Mouse (Mus musculus) right cerebral cortex, adult 2 months (tissue): ENCODE data around the gene Zc3hav1l.

ENCODE experiments used
- DNase-seq, 2 experiments: peaks; one replicate each; pipeline ENCODE4 v3.0.0; 2021 to 2022; ENCODE audit warnings: low spot score in 2 of 2

Zc3hav1l gene

DNA sequence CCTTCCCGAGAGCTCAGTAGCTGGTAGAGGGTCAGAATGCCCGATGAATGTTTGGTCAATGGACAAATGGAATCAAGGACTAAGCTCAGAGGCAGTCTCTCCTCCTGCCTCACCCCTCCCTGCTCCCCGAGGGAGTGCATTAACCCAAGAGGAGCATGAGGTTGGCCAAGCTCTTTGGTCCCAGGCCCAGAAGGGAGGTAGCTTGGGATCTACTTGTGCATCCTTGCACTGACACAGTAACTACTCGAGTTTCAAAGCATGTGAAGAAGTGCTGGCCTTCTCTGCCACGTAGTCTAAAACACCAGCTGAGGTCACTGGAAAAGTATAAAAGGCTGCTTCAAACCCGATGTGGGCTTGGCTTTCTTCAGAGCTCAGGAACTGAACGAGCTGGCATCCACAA lies 34.6 kb downstream of the Zc3hav1l start:
- DNase-seq = no peak

- peak; percentile 72 to 77 for DNase-seq
Measured at GRCm38 (mm10) chr6:38263393-38264159, 35.5 kb downstream of the Zc3hav1l start.

DNA sequence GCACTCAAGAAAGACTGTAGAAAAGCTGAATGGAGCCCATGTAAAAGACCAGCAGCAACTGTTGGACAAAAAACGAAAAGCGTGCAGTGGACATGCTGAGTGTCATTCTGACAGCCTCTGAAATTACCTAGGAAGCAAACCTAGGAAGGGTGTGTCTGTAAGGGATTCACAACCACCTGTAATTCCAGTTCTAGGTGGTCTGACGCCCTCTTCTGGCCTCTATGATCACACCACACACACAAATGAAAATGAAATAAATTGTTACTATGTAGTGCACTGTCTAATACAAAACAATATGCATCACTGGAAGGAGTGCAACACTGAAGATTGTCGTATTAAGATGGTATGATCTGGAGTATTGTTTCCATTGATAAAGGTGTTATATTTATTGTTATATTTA lies 37.2 kb downstream of the Zc3hav1l start:
- no peak for DNase-seq

GRCm38 (mm10) chr6:38257506-38257905 lies 41.6 kb downstream of the Zc3hav1l start:
- no peak for DNase-seq

GRCm38 (mm10) chr6:38256793-38257192 lies 42.3 kb downstream of the Zc3hav1l start:
- no peak for DNase-seq

GRCm38 (mm10) chr6:38255794-38256193 lies 43.3 kb downstream of the Zc3hav1l start:
- DNase-seq = no peak

DNA sequence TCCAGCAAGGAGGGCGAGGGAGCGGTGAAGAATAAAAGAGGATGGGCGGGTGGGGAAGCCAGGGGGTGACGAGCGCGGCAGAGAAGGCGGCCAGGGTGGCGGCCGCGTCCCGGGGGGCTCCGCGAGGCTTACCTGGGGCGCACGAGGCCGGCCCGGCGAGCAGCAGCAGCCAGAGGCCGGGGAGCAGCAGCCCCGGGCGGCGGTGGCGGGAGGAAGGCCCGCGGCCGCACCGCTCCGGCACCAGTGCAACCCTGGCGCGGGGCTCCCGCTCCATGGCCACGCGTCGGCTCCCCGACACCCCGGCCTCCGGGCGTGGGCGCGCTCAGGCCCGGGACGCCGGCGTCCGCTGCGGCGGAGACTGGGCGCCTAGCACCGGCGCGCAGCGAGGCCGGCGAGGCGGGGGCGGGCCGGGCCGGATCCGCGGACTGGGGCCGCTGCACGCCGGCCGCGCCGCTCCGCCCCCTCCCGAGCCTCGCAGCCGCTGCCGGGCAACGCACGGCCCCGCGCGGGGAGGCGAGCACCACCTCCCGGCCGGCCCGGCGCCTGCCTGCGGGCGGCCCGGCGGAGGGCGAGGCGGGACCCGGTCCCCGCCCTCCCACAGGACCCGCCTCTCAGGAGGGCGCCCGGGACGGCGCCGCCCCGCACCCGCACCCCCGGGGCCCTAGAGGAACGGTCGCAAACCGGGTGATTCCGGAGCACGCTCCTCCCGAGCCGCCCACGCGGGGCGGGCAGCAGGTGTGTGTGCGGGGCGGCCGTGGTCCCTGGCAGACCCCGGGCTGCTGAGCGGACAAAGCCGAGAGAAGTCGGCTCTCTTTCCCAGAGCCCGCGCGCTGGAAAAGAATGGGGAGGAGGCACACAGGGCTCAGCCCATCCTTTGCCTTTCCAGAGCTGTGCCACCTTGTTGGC lies 45.1 kb downstream of the Zc3hav1l start, which contains the start of gene D630045J12Rik:
D630045J12Rik (minus strand) TSS at position 274 of the 906 bp plus-strand sequence.
- peak; percentile 45 to 46 for DNase-seq

DNA sequence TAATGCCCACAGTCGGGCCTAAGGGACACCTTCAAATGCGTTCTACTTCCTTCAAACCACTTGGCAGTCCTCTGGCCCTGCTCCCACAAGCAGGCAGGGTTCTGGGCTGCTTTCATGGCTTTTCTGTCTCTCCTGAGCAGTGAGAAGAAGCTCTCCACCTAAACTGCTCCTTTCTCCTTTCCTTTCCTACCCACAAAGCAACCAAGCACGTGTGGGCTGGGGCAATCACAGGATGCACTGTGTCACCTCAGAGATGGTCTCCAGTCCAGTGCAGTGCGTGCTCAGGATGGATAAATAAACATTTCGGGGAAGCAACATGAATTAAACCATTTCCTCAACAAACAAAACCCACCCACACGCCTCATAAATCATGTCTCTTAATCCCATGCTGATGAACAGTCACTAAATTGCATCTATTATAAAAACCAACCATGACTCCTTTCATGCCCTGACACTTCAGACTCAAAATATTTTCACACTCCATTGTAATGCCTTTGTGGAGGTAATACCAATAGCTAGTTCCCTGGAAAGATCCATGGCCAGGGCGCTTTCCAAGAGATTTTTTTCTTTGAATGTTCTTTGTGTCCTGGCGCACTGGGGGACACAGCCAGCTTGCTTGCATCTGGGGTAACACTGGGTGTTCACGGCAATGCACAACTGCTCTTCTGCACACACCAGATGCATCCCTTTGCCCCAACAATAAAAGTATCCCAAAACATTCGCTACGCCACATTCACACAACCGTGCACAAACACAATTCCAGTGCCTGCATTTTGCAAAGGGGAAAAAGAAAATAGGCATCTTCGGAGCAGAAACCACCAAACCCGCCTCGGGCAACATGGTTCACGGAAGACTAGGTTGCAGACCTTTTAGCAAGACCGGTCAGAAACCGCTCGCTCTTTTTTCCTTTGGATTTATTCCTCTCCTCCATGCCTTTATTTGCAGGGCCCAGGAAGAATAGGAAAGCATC lies 46.0 kb downstream of the Zc3hav1l start:
- DNase-seq = no peak

DNA sequence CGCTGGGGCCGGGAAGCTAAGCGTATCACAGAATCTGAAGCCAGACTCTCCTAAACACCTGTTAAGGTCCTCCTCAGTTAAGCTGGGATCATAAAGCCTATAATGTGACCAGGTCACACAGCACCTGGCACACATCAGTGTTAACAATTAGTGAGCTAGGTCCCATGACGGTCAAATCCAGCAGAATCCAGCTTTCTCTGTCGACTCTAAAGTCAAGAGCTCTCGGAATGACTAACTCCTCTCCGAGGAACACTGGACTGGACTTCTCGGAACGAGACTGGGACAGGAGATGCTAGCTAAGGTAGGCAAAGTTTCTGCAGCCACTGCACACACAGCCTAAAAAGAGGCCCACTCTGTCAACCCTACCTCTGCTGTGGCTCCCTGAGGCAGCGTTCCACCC lies 46.9 kb downstream of the Zc3hav1l start:
- DNase-seq = no peak

- no peak for DNase-seq
Measured at GRCm38 (mm10) chr6:38251464-38251863, 47.6 kb downstream of the Zc3hav1l start.

DNA sequence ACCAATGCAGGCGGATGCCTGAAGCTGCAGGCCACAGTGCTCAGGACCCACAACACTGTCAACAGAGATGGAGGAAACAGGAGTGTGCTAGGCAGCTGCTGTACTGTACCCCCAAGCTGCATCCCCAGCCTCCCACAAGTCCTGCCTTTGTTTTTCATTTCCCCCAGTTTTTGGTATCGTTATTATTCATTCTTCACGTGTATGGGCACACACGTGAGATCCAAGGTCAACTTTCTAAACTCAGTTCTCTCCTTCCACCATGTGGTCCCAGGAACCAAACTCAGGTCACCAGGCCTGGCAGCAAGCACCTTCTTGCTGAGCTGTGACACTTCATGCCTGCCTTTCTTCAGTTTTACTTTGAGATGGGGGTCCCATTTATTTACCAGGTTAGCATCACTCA lies 51.7 kb downstream of the Zc3hav1l start:
- no peak for DNase-seq

DNA sequence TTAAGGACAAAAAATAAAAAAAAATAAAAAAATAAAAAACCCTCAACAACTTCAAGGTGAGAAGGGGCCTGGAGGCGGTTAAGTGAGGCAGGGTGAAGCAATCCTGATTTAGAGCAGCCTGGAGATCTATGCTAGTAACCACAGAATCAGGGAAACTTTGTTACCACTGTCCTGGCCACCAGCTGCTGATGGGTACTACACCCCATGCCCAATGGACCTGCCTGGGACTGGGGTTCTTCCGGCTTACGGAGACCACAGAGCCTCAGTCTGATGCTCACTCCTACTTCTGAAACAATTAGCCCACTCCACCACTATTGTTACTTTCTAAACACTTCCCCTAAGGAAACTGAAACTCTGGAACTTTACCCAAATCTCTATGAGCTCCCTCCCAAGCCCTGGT lies 54.3 kb downstream of the Zc3hav1l start:
- DNase-seq = no peak

GRCm38 (mm10) chr6:38244167-38244566 lies 54.9 kb downstream of the Zc3hav1l start:
- no peak for DNase-seq

DNA sequence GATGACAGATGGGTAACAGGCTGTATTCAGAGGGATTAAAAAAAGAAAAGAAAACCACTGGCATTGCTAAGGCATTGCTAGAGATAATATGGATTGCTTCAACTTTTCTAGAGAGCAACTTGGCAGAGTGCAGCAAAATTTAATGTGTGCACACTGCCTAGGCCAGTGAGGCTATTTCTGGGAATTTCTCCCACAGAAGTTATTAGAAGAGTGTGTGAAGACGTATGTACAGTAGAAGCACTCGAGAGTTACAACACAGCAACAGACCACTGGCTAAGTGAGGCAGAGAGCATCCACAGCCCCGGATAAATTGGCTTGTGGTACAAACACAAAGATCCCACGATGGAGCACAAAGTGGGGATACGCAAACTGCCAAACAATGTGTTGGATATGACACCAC lies 56.2 kb downstream of the Zc3hav1l start:
- no peak for DNase-seq

GRCm38 (mm10) chr6:38242295-38242830 lies 56.7 kb downstream of the Zc3hav1l start:
- DNase-seq = no peak

GRCm38 (mm10) chr6:38241508-38241907 lies 57.6 kb downstream of the Zc3hav1l start:
- DNase-seq = no peak

GRCm38 (mm10) chr6:38240618-38241017 lies 58.4 kb downstream of the Zc3hav1l start:
- peak; percentile 74 for DNase-seq

DNA sequence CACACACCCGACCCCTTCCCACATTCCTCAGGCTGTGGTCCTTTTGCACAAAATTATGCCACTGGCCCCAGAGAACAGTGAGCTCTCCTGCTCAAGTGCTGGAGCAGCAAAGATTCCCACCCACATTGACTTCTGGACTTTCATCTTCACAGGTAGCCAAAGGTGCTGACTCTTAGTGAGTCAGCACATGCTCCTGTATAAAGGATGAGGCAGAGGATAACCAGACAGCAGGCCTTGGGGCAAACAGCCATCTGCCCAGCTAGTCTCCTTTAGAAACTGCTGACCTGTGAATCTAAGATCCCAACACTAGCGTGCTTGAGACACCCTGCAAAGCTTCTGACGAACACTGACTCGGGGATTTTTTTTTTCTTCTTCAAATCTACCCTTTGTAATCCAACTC lies 60.7 kb downstream of the Zc3hav1l start:
- DNase-seq = no peak
